Mouse (Mus musculus) ES-E14 (cell line): ENCODE data around the gene Prph. TPM values are rescaled to one million over a fixed set of nuclear protein-coding genes. Genes with fewer than 3 reads are reported as not detected.

Experiments
- DNase-seq: peaks from one replicate; pipeline ENCODE4 v3.0.0-alpha.2; 2013; ENCODE audit warnings: low read depth, low spot score
- H3K27ac ChIP-seq: 2 replicates; pipeline ENCODE4 v1.5.1; 2012; ENCODE audit warnings: low read depth, mild to moderate bottlenecking, low read length, moderate library complexity, mixed read lengths; ENCODE audit not compliant: poor library complexity, insufficient read depth, severe bottlenecking
- H3K36me3 ChIP-seq: 2 replicates; pipeline ENCODE4 v1.6.1; 2012; ENCODE audit warnings: mild to moderate bottlenecking, low read length, moderate library complexity, mixed read lengths; ENCODE audit not compliant: control insufficient read depth, poor library complexity, insufficient read depth, severe bottlenecking
- H3K4me1 ChIP-seq, 2 experiments: fragments of 150-350 bp in 1 of 2; sonication (generic) in 1 of 2; 2 replicates each; pipeline ENCODE4 v1.6.1; 2012; ENCODE audit warnings: low read length in 2 of 2, mild to moderate bottlenecking in 1 of 2, mixed read lengths in 1 of 2; ENCODE audit not compliant: control insufficient read depth in 2 of 2, insufficient read depth in 2 of 2, poor library complexity in 1 of 2
- H3K4me3 ChIP-seq, 2 experiments: fragments of 150-350 bp in 1 of 2; sonication (generic) in 1 of 2; 2 replicates each; pipeline ENCODE4 v1.5.1; 2012; ENCODE audit warnings: low read length in 2 of 2, low read depth in 1 of 2, mild to moderate bottlenecking in 1 of 2, mixed read lengths in 1 of 2; ENCODE audit not compliant: insufficient read depth in 1 of 2, poor library complexity in 1 of 2, severe bottlenecking in 1 of 2
- H3K9ac ChIP-seq: 2 replicates; pipeline ENCODE4 v1.6.1; 2012; ENCODE audit warnings: low read depth, mild to moderate bottlenecking, low read length, mixed read lengths; ENCODE audit not compliant: poor library complexity, insufficient read depth, severe bottlenecking
- H3K9me3 ChIP-seq: fragments of 150-350 bp; sonication (generic); 2 replicates; pipeline ENCODE4 v1.6.1; 2012; ENCODE audit warnings: low read depth, mild to moderate bottlenecking, low read length; ENCODE audit not compliant: control insufficient read depth, insufficient read depth
- CHD2 ChIP-seq: IDR thresholded peaks from 2 replicates; pipeline ENCODE4 v1.6.1; 2014; ENCODE audit warnings: mild to moderate bottlenecking, low read depth, low read length, inconsistent platforms
- HCFC1 ChIP-seq: IDR thresholded peaks from 2 replicates; pipeline ENCODE4 v1.6.1; 2012; ENCODE audit warnings: low read length, inconsistent platforms, borderline replicate concordance; ENCODE audit not compliant: insufficient read depth
- MAFK ChIP-seq: IDR thresholded peaks from 2 replicates; pipeline ENCODE4 v1.6.1; 2014; ENCODE audit warnings: mild to moderate bottlenecking, low read depth, low read length, inconsistent platforms; ENCODE audit not compliant: insufficient read depth
- ZC3H11A ChIP-seq: IDR thresholded peaks from 2 replicates; pipeline ENCODE4 v1.6.1; 2012; ENCODE audit warnings: low read depth, mild to moderate bottlenecking, inconsistent platforms, low read length, borderline replicate concordance
- ZNF384 ChIP-seq: IDR thresholded peaks from 2 replicates; pipeline ENCODE4 v1.6.1; 2012; ENCODE audit warnings: low read depth, low read length, inconsistent platforms
- in situ Hi-C, 2 experiments: fragments of 600-800 bp; cut with MboI; formaldehyde crosslinking; loops; one replicate each; pipeline ENCODE4 v1.15.1; 2025; ENCODE audit warnings: low sequenced_read_pairs in 2 of 2, inconsistent platforms in 1 of 2; ENCODE audit not compliant: unreplicated experiment in 2 of 2
- total RNA-seq: library from RNA; depleted of rRNA; stranded (reverse); fragments of 300-350 nt; gene quantifications from 2 replicates; pipeline ENCODE4 v1.2.3, GENCODE M21; 2012; rRNA removed

Gene Prph
- total RNA-seq, 1 experiment, result 20.6 TPM

GRCm38 (mm10) chr15:99105238-99105637, 50.3 kb downstream of the Prph start:
- TF ChIP-seq MAFK (no peak), ZC3H11A (no peak), HCFC1 (no peak), ZNF384 (no peak), CHD2 (no peak)
- Histone ChIP-seq H3K4me3 (no peak overlapping the region), H3K9me3 (no peaks in the 10 kb centered on the region), H3K27ac (no peak overlapping the region), H3K4me1 (peaks cover under 1 to 2% of the 10 kb centered on the region in 2 experiments; a peak in 1 of 4 replicates), H3K9ac (no peak overlapping the region), H3K36me3 (no peaks in the 10 kb centered on the region; the same call in 1 of the 2 replicates)
- in situ Hi-C loops, result no loop called here
- DNase-seq, result no peak

GRCm38 (mm10) chr15:99107866-99108265, 52.9 kb downstream of the Prph start:
- H3K9ac ChIP-seq, result no peak overlapping the region
- no peak overlapping the region for H3K4me3 ChIP-seq
- in situ Hi-C loops, result no loop called here

More at GRCm38 (mm10) chr15:99107866-99108265, 52.9 kb downstream of the Prph start:
- Histone ChIP-seq H3K36me3 (no peaks in the 10 kb centered on the region; the same call in 1 of the 2 replicates), H3K4me1 (0 out of 4 replicates have a peak, but pooled peaks cover 2 to 4% of the 10 kb centered on the region in 2 experiments), H3K9me3 (no peaks in the 10 kb centered on the region), H3K27ac (no peak overlapping the region)
- TF ChIP-seq MAFK, result no peak
- TF ChIP-seq HCFC1, result no peak
- TF ChIP-seq CHD2, result no peak
- no peak for TF ChIP-seq ZNF384
- no peak for TF ChIP-seq ZC3H11A
- DNase-seq, result no peak

Other genes starting within 250 kb of the Prph start
- 0.11 and 0.22 TPM in 2 replicates for gene Ddn, start 245.7 kb upstream of the Prph start, total RNA-seq
- gene Prkag1, start 223.7 kb upstream of the Prph start, total RNA-seq, result 36.6 and 54.7 TPM in 2 replicates
- gene Kmt2d, start 184.0 kb upstream of the Prph start, total RNA-seq, result 30.7 and 35.9 TPM in 2 replicates
- 43.6 and 48.2 TPM in 2 replicates for gene Rhebl1, start 160.6 kb upstream of the Prph start, total RNA-seq
- gene Dhh, start 156.6 kb upstream of the Prph start, total RNA-seq, result 1.0 and 1.2 TPM in 2 replicates
- 55.1 and 73.3 TPM in 2 replicates for gene Lmbr1l, start 136.9 kb upstream of the Prph start, total RNA-seq
- 1,092 and 1,539 TPM in 2 replicates for gene Tuba1b, start 120.6 kb upstream of the Prph start, total RNA-seq
- gene Gm49450, start 101.6 kb upstream of the Prph start, total RNA-seq, result not detected in 2 replicates
- 595 and 862 TPM in 2 replicates for gene Tuba1a, start 101.5 kb upstream of the Prph start, total RNA-seq
- 335 and 424 TPM in 2 replicates for gene Tuba1c, start 25.3 kb upstream of the Prph start, total RNA-seq
- gene Troap, start 19.4 kb downstream of the Prph start, total RNA-seq, result 27.8 and 32.1 TPM in 2 replicates
- 3.1 and 3.7 TPM in 2 replicates for gene C1ql4, start 32.6 kb downstream of the Prph start, total RNA-seq
- gene Dnajc22, start 38.0 kb downstream of the Prph start, total RNA-seq, result 8.6 and 16.7 TPM in 2 replicates
- gene Spats2, start 70.7 kb downstream of the Prph start, total RNA-seq, result 21.1 and 21.7 TPM in 2 replicates
- gene Kcnh3, start 169.7 kb downstream of the Prph start, total RNA-seq, result 2.9 and 6.6 TPM in 2 replicates
- gene Mcrs1, start 196.8 kb downstream of the Prph start, total RNA-seq, result 113 and 127 TPM in 2 replicates
- gene Prpf40b, start 239.9 kb downstream of the Prph start, total RNA-seq, result 42.4 and 86.2 TPM in 2 replicates
- gene Fam186b, start 240.7 kb downstream of the Prph start, total RNA-seq, result 0.37 and 0.40 TPM in 2 replicates